Mouse (Mus musculus): ENCODE data around the gene Ngp. TPM values are rescaled to one million over a fixed set of nuclear protein-coding genes. Genes with fewer than 3 reads are reported as not detected.

The Ngp gene
- total RNA-seq (2023), result 1 to 10 TPM; 2.8 to 3.9 TPM

GRCm38 (mm10) chr9:110419511-110420112, at the start of gene Ngp:
Gene Ngp, plus strand, starts transcription at chr9:110419747.

DNA sequence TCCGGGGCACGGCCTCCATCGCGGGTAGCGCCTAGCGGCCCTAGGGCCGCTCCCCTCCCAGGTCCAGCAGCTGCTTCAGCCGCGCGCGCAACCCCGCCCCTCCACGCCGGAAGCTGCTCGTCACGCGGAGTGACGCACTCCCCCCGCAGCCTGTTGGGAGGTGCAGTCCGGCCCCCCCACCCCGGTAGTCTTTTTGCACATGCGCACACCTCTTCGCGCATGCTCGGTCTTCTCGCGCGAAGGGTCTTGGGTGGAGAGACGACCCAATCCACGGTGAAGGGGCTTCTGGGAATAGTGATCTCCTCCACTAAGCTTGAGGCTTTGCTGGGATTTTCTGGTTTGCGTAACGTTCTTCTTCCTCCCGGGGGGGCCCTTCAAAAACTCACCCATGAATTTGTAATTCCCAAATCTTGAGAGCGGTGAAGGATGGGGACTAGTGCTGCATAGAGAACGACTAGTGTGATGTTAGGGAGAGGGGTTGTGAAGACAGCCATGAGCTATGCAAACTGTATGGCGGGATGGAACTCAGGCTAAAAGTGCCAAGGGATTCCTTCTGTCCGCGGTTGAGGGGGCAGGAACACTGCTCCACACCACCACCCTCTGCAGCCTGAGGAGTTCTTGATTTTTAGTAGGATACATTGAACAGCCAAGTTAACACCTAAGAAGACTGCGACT, 11.3 kb upstream of the Ngp start, which contains the start of gene Ptpn23:
Gene Ptpn23, minus strand, starts transcription at position 115 of the 675 bp plus-strand sequence.

Other genes starting within 250 kb of the Ngp start
- under 1 TPM; 0.68 to 0.85 TPM for gene Cspg5, start 176.0 kb upstream of the Ngp start, total RNA-seq (2023)
- gene Elp6, start 114.6 kb upstream of the Ngp start, total RNA-seq (2023), result 1 to 10 TPM; 2.6 to 3.8 TPM
- gene Scap, start 86.5 kb upstream of the Ngp start, total RNA-seq (2023), result 10 to 100 TPM; 39.9 to 42.5 TPM
- 10 to 100 TPM; 57.1 to 57.7 TPM for gene Ptpn23, start 11.5 kb upstream of the Ngp start, total RNA-seq (2023)
- 10 to 100 TPM; 55.5 to 57.3 TPM for gene Klhl18, start 56.9 kb downstream of the Ngp start, total RNA-seq (2023)
- gene Kif9, start 57.2 kb downstream of the Ngp start, total RNA-seq (2023), result 1 to 10 TPM; 5.2 to 8.6 TPM
- 100 to 1,000 TPM; 125 to 146 TPM for gene Setd2, start 112.8 kb downstream of the Ngp start, total RNA-seq (2023)
- gene Nradd, start 204.7 kb downstream of the Ngp start, total RNA-seq (2023), result 1 to 10 TPM; 2.5 to 5.0 TPM
- gene Nbeal2, start 234.4 kb downstream of the Ngp start, total RNA-seq (2023), result 100 to 1,000 TPM; 116 TPM
- gene Ccdc12, start 236.8 kb downstream of the Ngp start, total RNA-seq (2023), result 100 to 1,000 TPM; 202 to 242 TPM

Data from monocyte, adult 59 days (primary cell).